Mouse (Mus musculus) limb, embryonic 12.5 days (tissue): ENCODE measurements around the gene Tubgcp2. TPM values are rescaled to one million over a fixed set of nuclear protein-coding genes. Genes with fewer than 3 reads are reported as not detected.

Source experiments
- ATAC-seq: fragments of 200-750 bp; cut with Nextera tagmentation; 2 replicates; pipeline ENCODE4 v1.8.0; 2017; ENCODE audit warnings: low read depth, moderate TSS enrichment; ENCODE audit not compliant: insufficient number of reproducible peaks, insufficient read depth, low FRiP score, low TSS enrichment
- H3K27ac ChIP-seq: fragments of 300-500 bp; sonication (generic); 2 replicates; pipeline ENCODE4 v1.5.1; 2016; ENCODE audit warnings: mild to moderate bottlenecking, moderate library complexity
- H3K27me3 ChIP-seq: fragments of 300-500 bp; sonication (generic); 2 replicates; pipeline ENCODE4 v1.6.1; 2016; ENCODE audit warnings: mild to moderate bottlenecking, moderate library complexity
- H3K36me3 ChIP-seq: fragments of 300-500 bp; sonication (generic); 2 replicates; pipeline ENCODE4 v1.6.1; 2016; ENCODE audit warnings: mild to moderate bottlenecking, moderate library complexity
- H3K4me1 ChIP-seq: fragments of 300-500 bp; sonication (generic); replicated peaks from 2 replicates; pipeline ENCODE4 v1.6.1; 2016
- H3K4me2 ChIP-seq: fragments of 300-500 bp; sonication (generic); 2 replicates; pipeline ENCODE4 v1.6.1; 2016; ENCODE audit warnings: mild to moderate bottlenecking, moderate library complexity
- H3K4me3 ChIP-seq: fragments of 300-500 bp; sonication (generic); replicated peaks from 2 replicates; pipeline ENCODE4 v1.5.1; 2016; ENCODE audit warnings: mild to moderate bottlenecking
- H3K9ac ChIP-seq: fragments of 300-500 bp; sonication (generic); replicated peaks from 2 replicates; pipeline ENCODE4 v1.6.1; 2016; ENCODE audit warnings: mild to moderate bottlenecking, moderate library complexity
- H3K9me3 ChIP-seq: fragments of 300-500 bp; sonication (generic); 2 replicates; pipeline ENCODE4 v1.6.1; 2016; ENCODE audit warnings: mild to moderate bottlenecking, moderate library complexity
- WGBS: fragments of 180-500 bp; shearing (Covaris S2); methylation state at CpG from one replicate; pipeline ENCODE4 v1.1.7; 2016; 5-methylcytosine and 5-hydroxymethylcytosine counted together
- polyA plus RNA-seq: library from polyadenylated mRNA; unstranded; fragments of >200 nt; fragmentation: Nextera tagmentation; extraction: Ambion mirVana; gene quantifications from 2 replicates; pipeline ENCODE4 v1.2.1, GENCODE M21; 2016

The Tubgcp2 gene
- polyA plus RNA-seq, 1 experiment from 2014 or later = 82.3 TPM

GRCm38 (mm10) chr7:139961141-139961540 is 75.3 kb downstream of the Tubgcp2 start:
- H3K4me3 ChIP-seq = no peak overlapping the region
- WGBS = 85% methylated on average over 10 of the region's 10 CpGs
- no peaks in the 10 kb centered on the region for H3K9me3 ChIP-seq
- H3K4me2 ChIP-seq = no peak overlapping the region
- no peaks in the 10 kb centered on the region for H3K4me1 ChIP-seq
- no peak for ATAC-seq
- H3K9ac ChIP-seq = no peak overlapping the region
- no peaks in the 10 kb centered on the region for H3K36me3 ChIP-seq
- peaks cover 28% of the 10 kb centered on the region for H3K27me3 ChIP-seq
- H3K27ac ChIP-seq = no peak overlapping the region

GRCm38 (mm10) chr7:139957958-139958357 is 78.5 kb downstream of the Tubgcp2 start:
- no peak overlapping the region for H3K9ac ChIP-seq
- ATAC-seq = no peak
- H3K4me1 ChIP-seq = no peaks in the 10 kb centered on the region
- WGBS = 34% methylated on average over 11 of the region's 11 CpGs
- peaks cover 46% of the 10 kb centered on the region for H3K27me3 ChIP-seq
- no peak overlapping the region for H3K27ac ChIP-seq
- H3K4me2 ChIP-seq = no peak overlapping the region
- no peak overlapping the region for H3K4me3 ChIP-seq
- H3K36me3 ChIP-seq = no peaks in the 10 kb centered on the region
- no peaks in the 10 kb centered on the region for H3K9me3 ChIP-seq

GRCm38 (mm10) chr7:139957437-139957836 is 79.0 kb downstream of the Tubgcp2 start:
- 49% methylated on average over 11 of the region's 11 CpGs for whole genome bisulfite sequencing
- H3K4me2 ChIP-seq = no peak overlapping the region
- no peaks in the 10 kb centered on the region for H3K4me1 ChIP-seq
- no peaks in the 10 kb centered on the region for H3K9me3 ChIP-seq
- ATAC-seq = no peak
- H3K4me3 ChIP-seq = no peak overlapping the region
- H3K27me3 ChIP-seq = peaks cover 49% of the 10 kb centered on the region
- H3K27ac ChIP-seq = no peak overlapping the region
- H3K36me3 ChIP-seq = no peaks in the 10 kb centered on the region
- no peak overlapping the region for H3K9ac ChIP-seq

GRCm38 (mm10) chr7:139956658-139957057 is 79.8 kb downstream of the Tubgcp2 start:
- 67% methylated on average over 3 of the region's 3 CpGs for WGBS
- Histone ChIP-seq H3K9ac (no peak overlapping the region), H3K9me3 (no peaks in the 10 kb centered on the region), H3K4me2 (no peak overlapping the region), H3K4me1 (no peaks in the 10 kb centered on the region), H3K36me3 (no peaks in the 10 kb centered on the region), H3K4me3 (no peak overlapping the region), H3K27ac (no peak overlapping the region), H3K27me3 (peaks cover 57% of the 10 kb centered on the region)
- ATAC-seq = no peak

- 90% methylated on average over 4 of the region's 4 CpGs for WGBS
- no peak for ATAC-seq
- no peak overlapping the region for H3K27ac ChIP-seq
- peaks cover 2% of the 10 kb centered on the region; the same call in 1 of the 2 replicates for H3K4me1 ChIP-seq
- no peaks in the 10 kb centered on the region for H3K9me3 ChIP-seq
- H3K4me2 ChIP-seq = no peak overlapping the region
- H3K36me3 ChIP-seq = no peaks in the 10 kb centered on the region
- H3K4me3 ChIP-seq = no peak overlapping the region
- H3K9ac ChIP-seq = no peak overlapping the region
- H3K27me3 ChIP-seq = peaks cover 61% of the 10 kb centered on the region
Observed at GRCm38 (mm10) chr7:139955505-139955904, 81.0 kb downstream of the Tubgcp2 start.

GRCm38 (mm10) chr7:139951991-139952633 is 84.4 kb downstream of the Tubgcp2 start:
- no peak overlapping the region for H3K4me3 ChIP-seq

GRCm38 (mm10) chr7:139951079-139951478 is 85.4 kb downstream of the Tubgcp2 start:
- peak overlapping the region; percentile 54; the same call in 1 of the 2 replicates for H3K9ac ChIP-seq

More at GRCm38 (mm10) chr7:139951991-139952633, 84.4 kb downstream of the Tubgcp2 start:
- no peak for ATAC-seq
- no peak overlapping the region for H3K27ac ChIP-seq
- H3K36me3 ChIP-seq = no peaks in the 10 kb centered on the region
- peaks cover 78% of the 10 kb centered on the region for H3K27me3 ChIP-seq
- H3K9ac ChIP-seq = no peak overlapping the region
- no peaks in the 10 kb centered on the region for H3K9me3 ChIP-seq
- peaks cover 2% of the 10 kb centered on the region; the same call in 1 of the 2 replicates for H3K4me1 ChIP-seq
- 60% methylated on average over 6 of the region's 6 CpGs for WGBS
- H3K4me2 ChIP-seq = no peak overlapping the region

GRCm38 (mm10) chr7:139950283-139950971 is 86.0 kb downstream of the Tubgcp2 start:
- 2% methylated on average over 33 of the region's 33 CpGs for WGBS
- Histone ChIP-seq H3K4me2 (peak overlapping the region; percentile 81), H3K36me3 (no peaks in the 10 kb centered on the region), H3K9me3 (no peaks in the 10 kb centered on the region), H3K9ac (peak overlapping the region; percentile 54), H3K27me3 (peaks cover 82% of the 10 kb centered on the region), H3K4me1 (peaks cover 2% of the 10 kb centered on the region; the same call in 1 of the 2 replicates), H3K27ac (no peak overlapping the region; the same call in 1 of the 2 replicates), H3K4me3 (peak overlapping the region; percentile 53)
- peak; percentile 71 for ATAC-seq

More at GRCm38 (mm10) chr7:139951079-139951478, 85.4 kb downstream of the Tubgcp2 start:
- Histone ChIP-seq H3K27me3 (peaks cover 80% of the 10 kb centered on the region), H3K4me2 (peak overlapping the region; percentile 81), H3K36me3 (no peaks in the 10 kb centered on the region), H3K4me3 (peak overlapping the region; percentile 53), H3K27ac (no peak overlapping the region), H3K9me3 (no peaks in the 10 kb centered on the region), H3K4me1 (peaks cover 2% of the 10 kb centered on the region; the same call in 1 of the 2 replicates)
- 5% methylated on average over 15 of the region's 16 CpGs for WGBS
- ATAC-seq = no peak

- Histone ChIP-seq H3K9ac (peak overlapping the region; percentile 54), H3K9me3 (no peaks in the 10 kb centered on the region), H3K4me1 (peaks cover 2% of the 10 kb centered on the region; the same call in 1 of the 2 replicates), H3K27me3 (peaks cover 82% of the 10 kb centered on the region), H3K4me2 (peak overlapping the region; percentile 81), H3K27ac (no peak overlapping the region), H3K36me3 (no peaks in the 10 kb centered on the region), H3K4me3 (peak overlapping the region; percentile 53)
- WGBS = under 1% methylated on average over 15 of the region's 15 CpGs
- ATAC-seq = peak; percentile 75
Observed at GRCm38 (mm10) chr7:139949893-139950282, 86.6 kb downstream of the Tubgcp2 start.

- Histone ChIP-seq H3K4me1 (peaks cover 14% of the 10 kb centered on the region; the same call in 1 of the 2 replicates), H3K27me3 (peaks cover 97% of the 10 kb centered on the region), H3K27ac (no peak overlapping the region), H3K4me3 (no peak overlapping the region), H3K9ac (no peak overlapping the region), H3K36me3 (no peaks in the 10 kb centered on the region), H3K9me3 (no peaks in the 10 kb centered on the region), H3K4me2 (no peak overlapping the region)
- 19% methylated on average over 5 of the region's 5 CpGs for WGBS
- ATAC-seq = no peak
Observed at GRCm38 (mm10) chr7:139946032-139946431, 90.4 kb downstream of the Tubgcp2 start.
